Mouse (Mus musculus) lung, postnatal 4 days (tissue): ENCODE measurements around the gene Tacr1.
"Not testable (repeated sequence)": the region's sequence is repeated elsewhere in the genome, so short reads cannot be mapped to it uniquely, and the experiment has no call there.

Experiments used
- DNase-seq, 2 experiments: peaks; one replicate each; pipeline ENCODE4 v3.0.0; 2021

Tacr1 gene

GRCm38 (mm10) chr6:82401595-82402451 is at the start of gene Tacr1:
Gene Tacr1 (plus strand): TSS chr6:82402334.
- DNase-seq, result peak; percentile 7 to 29

DNA sequence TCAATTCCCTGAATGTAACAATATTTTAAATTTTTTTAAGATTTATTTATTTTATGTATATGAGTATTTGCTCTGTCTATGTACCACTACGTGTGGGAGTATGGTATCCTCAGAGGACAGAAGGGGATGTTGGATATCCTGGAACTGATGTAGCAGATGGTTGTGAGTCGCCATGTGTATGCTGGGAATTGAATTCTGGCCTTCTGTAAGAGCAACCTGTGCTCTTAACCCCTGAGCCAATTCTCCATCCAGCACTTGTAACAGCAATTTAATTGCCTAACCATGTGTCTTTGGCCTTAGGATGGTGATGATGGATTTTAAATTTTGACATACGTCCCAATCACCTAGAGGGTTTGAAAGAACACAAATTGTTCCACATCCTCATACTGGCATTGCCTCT is 26.0 kb upstream of the Tacr1 start:
- DNase-seq, result no peak

DNA sequence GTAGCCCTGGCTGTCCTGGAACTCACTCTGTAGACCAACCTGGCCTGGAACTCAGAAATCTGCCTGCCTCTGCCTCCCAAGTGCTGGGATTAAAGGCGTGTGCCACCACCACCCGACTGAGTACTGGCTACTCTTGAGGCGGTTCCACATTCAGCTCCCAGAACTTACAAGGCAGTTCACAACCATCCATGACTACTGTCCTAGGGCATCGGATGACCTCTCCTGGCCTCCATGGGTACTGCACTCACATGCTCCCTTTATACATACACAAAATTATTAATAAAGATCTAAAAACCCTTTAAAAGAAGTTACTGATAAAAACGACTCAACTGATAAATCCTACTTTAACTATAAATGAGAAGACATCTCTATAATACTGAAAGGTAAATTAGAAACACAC is 18.6 kb upstream of the Tacr1 start:
- DNase-seq, result no peak

GRCm38 (mm10) chr6:82402501-82403495 is 664 bp downstream of the Tacr1 start:
- peak; percentile 37 to 44 for DNase-seq

DNA sequence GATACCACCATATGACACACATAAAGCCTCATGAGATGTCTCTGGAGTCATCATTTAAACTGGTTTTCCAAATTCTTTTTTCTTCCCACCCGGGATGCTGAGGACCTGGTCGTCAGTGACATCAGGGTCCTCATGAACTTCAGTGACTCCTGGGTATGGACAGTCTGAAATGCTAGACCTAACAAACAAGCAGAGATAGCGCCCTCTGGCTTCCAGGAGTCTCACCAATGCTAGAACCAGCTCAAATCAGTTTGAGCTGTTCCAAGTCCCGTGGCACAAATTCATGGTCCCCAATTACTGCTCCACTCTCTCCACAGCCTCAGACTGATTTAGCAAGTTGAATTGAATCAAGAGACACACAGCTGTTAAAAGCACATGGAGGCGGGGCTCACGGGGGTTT is 16.2 kb downstream of the Tacr1 start:
- DNase-seq, result no peak

GRCm38 (mm10) chr6:82420222-82420621 is 18.1 kb downstream of the Tacr1 start:
- DNase-seq, result no peak

DNA sequence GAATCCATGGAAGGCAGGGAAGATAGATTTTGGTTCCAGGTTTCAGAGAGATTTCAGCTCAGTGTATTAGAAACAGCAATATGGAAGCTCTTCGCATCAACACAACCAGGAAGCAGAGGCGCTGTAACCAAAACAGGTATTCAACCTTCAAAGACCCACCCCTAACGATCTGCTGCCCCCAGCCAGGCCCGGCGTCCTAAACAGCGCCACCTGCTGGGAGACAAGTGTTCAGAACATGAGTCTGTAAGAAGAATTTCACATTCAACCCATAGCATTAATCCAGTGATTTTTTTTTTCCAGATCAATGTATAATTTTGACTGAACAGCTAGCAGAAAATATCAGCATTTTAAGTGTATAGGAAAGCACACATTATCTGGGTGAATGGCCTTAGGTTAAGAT is 26.8 kb downstream of the Tacr1 start:
- no peak for DNase-seq

GRCm38 (mm10) chr6:82429766-82430165 is 27.6 kb downstream of the Tacr1 start:
- DNase-seq, result no peak

DNA sequence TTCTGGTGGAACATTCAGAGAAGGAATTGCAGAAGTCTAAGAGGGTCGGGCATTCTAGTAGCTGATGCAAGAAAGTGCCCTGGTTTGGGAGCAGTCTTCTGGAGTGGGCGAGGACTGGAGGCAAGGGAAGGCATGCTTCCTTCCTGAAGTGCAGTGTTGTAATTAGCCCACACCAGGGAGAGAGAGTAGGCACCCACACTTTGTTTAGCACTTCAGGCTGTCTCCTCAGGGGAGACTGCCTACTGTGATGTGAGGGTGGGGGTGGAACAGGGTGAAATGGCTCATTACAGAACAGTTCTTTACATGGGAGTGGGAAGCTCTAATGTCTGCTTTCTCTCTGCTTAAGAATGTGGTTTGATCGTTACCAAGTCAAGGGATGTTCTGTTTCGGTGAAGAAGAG is 35.0 kb downstream of the Tacr1 start:
- DNase-seq, result no peak

- DNase-seq, result not testable (repeated sequence)
These were observed 50.3 kb downstream of the Tacr1 start for GRCm38 (mm10) chr6:82452206-82453095.

- DNase-seq, result no peak
These were observed 53.1 kb downstream of the Tacr1 start for GRCm38 (mm10) chr6:82455245-82455644.

GRCm38 (mm10) chr6:82457163-82457763 is 55.1 kb downstream of the Tacr1 start:
- no peak for DNase-seq

GRCm38 (mm10) chr6:82458762-82459389 is 56.7 kb downstream of the Tacr1 start:
- DNase-seq, result peak in 1 of 2 experiments; percentile 9

DNA sequence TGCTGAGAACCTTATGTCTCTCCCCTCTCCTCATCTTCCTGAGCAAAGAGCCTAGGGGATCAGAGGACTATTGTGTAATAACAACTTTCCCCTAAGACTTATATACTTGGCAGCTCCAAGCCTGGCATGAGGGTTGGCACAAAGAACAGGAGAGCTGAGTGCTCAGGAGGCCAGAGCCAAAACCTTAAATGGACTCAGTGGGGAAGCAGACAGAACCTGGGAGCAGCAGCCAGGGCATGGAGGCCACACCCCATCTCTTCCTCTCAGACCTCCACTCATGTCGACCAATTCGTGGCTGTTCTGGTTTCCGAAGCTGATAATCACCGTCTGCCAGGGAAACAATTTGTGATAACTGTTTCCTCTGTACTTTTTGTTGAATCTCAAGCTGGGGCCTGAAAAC is 61.0 kb downstream of the Tacr1 start:
- DNase-seq, result no peak

- no peak for DNase-seq
These were observed 72.3 kb downstream of the Tacr1 start for GRCm38 (mm10) chr6:82474477-82474876.

DNA sequence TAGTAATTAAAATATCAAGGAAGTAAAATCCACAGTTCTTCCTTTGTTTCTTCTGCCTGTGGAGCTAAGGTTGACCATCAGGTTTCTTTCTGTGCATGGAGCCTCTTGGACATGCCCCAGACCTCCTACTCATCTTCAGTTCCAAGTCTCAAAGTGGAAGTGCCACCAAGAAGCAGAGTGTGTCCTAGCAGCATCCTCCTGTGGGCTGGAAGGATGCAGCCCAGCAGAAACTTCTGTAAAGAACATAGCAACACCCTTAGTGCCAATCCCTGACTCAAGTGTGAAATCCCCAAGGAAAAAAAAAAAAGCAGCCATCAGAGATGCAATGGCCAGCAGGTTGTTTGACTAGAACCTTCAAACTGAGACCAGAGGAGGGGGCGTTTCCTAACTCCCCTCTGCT is 81.7 kb downstream of the Tacr1 start:
- no peak for DNase-seq

DNA sequence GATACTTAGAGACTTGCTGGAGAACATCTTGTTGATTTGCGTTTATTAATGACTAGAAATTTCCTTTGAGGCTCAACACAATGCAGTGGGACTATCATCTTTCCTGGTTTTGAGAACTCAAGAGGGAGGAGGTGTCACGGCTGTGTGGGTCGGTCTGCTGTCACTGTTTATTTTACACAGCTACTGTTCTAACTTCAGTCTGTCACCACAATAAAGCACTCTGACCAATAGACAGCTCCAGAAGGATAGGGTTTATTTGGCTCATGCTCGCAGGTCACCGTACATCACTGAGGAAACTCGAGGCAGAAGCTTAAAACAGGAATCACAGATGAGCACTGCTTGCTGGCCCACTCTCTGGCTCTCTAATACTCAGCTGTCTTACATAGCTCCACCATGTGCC is 92.3 kb downstream of the Tacr1 start:
- no peak for DNase-seq

DNA sequence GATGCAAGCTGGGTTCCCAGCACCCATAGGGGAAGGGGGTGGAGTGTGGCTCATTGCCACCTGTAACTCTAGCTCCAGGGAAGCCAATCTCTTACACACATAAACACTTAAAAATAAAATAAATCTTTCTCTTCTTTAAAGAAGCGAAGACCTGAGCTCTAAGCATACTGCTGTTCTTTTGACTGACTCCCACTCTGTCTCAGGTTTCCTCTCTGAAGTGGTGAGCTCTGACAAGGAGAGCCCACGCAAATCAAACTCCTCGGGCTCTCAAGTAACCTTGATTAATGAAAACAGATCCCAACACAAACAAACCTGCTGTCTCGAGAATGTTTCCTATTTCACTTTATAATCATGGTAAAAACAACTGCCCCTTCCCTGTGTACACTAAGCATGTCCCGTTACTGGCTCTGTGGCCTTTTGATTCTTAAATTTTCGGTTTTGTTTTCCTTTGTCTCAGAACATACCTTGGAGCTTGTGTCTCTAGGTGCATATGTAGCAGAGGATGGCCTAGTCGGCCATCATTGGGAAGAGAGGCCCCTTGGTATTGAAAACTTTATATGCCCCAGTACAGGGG is 108.8 kb downstream of the Tacr1 start:
- DNase-seq, result no peak

DNA sequence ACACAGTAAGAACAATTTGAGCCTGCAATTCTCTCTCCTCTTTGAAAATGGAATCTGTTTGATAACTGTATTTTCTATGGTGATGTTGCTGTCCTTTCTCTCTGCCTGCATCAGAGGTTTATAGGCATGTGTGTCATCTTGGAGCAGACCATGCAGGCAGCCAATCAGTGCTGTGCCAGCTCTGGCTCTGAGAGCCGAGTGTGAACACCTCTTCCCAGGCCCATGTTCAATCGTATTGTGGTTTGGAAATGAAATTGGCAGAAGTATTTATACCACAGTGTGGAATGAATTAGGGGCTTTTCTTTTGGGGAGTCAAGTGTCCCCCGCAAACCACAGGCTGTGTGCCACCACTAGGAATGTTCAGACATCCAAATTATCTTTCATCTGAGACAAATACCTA is 117.5 kb downstream of the Tacr1 start:
- no peak for DNase-seq

DNA sequence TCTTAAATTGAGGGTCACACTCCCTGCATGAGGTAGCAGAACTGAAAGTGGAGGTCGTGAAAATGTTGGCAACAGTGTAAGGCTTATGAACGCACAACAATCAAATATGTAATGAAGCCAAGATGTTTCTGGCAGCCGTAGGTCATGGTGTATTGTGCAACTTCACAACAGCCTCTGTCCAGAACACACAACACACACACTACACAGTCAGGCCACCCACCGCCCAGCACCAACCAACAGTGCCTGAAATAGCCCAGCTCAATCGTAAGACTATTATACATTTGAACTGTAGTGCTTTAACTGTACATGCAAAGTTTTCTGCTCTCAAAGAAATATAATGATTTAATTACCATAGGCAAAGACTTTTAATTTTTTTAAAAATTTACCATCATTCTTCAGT is 120.4 kb downstream of the Tacr1 start:
- DNase-seq, result no peak
